Mouse (Mus musculus): ENCODE data around the gene Klk15.
A peak's percentile ranks its signal among the peaks of the same experiment; 100 is the strongest.
"Not testable (repeated sequence)": the region's sequence is repeated elsewhere in the genome, so short reads cannot be mapped to it uniquely, and the experiment has no call there.

Klk15 gene

DNA sequence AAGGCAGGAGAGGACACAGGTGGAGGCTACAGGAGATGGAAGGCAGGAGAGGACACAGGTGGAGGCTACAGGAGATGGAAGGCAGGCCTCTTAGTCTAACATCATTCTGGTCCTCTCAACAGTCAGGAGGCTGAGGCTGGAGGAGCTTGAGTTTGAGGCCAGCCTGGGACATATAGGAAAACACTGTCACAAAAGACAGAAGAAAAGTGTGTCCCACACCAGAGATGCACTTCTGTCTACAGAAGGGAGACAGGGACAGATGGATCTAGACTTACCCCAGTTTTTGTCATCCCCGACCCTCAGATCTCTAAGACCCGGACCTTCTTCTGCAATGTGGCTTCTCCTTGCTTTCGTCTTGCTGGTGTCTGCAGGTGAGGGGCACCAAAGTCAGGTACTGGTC is at the start of gene Klk15:
Gene Klk15 (plus strand): TSS at position 301 of the 400 bp plus-strand sequence.
- DNase-seq (ENCODE audit: inconsistent ontology term) = no peak

DNA sequence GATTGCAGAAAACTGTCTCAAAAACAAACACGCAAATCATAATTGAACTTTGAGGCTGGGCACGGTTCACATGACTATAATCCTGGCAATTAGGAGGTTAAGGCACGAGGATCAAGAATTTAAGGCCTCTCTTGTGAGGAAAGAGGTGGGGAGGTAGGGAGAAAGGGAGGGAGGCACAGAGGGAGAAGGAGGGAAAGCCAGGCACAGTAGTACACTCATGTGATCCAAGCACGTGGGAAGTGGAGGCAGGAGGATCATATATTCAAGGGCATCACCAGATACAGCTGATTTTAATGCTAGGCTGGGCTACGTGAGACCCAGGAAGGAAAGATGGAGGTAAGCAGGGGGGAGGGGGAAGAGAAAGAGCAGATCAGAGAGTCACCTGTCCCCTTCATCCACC is 42.2 kb upstream of the Klk15 start:
- DNase-seq (ENCODE audit: inconsistent ontology term) = no peak

DNA sequence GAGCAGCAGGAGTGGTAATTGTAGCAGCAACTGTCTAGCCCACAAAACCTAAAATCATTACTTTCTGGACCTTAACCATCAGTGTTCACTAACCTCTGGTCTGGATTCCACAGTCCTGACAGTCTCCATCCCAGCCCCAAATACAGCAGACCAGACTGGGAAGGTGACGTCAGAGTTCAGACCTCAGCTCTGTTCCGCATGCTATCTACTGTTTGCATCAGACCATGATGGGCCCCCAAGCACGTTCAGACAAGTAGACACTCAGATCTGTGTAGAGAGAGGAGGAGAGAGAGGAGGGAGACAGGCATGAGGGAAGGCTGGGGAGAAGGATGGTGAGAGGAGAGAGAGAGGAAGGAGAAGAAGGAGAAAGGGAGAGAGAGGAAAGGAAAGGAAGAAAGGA is 41.8 kb upstream of the Klk15 start:
- DNase-seq (ENCODE audit: inconsistent ontology term) = no peak

DNA sequence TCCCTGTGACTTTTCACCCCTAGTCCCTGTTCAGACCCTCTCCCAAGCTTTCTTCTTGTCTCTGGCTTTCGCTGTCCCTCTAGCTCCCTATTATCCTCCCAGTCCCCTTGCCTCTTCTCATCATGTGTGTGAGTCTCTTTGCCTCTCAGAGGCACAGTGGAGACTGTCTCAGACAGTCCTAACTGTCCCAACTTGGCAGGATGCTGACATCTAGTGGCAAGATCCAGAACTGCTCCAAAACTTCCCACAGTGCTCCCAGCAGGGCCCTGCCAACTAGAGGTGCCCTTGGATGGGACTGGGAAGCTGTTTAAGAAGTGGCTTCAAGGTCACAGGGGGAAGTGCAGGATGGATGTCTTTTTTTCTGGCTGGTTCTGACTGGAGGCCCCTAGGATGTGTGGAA is 38.7 kb upstream of the Klk15 start:
- DNase-seq (ENCODE audit: inconsistent ontology term) = peak; percentile 73

DNA sequence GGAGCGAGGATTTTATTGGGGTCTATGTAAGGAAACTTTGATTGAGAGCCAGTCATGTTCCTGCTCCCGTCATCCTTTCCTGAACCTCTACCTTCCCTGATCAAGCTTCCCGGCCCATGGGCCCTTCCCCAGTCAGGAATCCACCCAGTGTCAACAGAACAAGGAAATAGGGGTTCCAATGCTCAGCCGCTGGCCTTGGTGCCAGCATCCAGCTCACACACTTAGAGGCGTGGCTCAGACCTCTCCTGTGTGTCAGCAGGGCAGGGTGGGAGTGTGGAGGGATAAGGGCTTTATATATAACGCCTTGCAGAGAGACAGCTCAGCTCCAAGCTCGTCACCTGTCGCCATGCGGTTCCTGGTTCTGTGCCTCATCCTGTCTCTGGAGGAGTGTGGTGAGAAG is 18.7 kb upstream of the Klk15 start:
- no peak for DNase-seq (ENCODE audit: inconsistent ontology term)

DNA sequence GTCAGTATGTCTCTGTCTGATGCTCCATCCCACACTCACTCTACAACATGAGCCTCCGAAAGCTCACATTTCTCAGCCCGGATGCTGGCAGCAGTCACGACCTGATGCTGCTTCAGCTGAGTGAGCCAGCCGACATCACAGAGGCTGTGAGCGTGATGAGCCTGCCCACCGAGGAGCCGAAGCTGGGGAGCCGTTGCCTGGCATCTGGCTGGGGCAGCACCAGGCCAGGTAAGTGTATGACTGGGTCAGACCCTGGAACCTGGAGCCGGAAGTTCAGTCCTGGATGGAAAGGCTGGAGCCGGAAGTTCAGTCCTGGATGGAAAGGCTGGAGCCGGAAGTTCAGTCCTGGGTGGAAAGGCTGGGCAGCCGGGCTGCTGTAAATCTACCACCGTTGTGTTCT is 15.1 kb upstream of the Klk15 start:
- DNase-seq (ENCODE audit: inconsistent ontology term) = no peak

DNA sequence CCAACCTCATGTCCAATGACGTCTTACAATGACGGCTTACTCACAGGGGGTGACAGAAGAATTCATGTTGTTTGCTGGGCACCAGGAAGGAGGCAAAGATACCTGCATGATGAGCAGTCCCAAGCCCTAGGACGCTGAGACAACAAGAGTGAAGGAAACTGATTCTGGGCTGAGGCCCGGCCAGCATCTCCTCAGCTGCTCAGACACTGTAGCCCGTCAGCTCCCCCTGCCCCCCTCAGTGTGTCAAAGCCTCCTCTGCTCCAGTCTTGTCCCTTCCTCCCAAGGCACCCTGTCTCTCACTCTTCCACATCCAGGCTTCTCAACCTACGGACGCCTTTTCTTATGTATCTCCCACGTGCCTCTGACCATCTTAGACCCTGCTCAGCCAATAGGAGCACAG is 14.7 kb upstream of the Klk15 start:
- no peak for DNase-seq (ENCODE audit: inconsistent ontology term)

DNA sequence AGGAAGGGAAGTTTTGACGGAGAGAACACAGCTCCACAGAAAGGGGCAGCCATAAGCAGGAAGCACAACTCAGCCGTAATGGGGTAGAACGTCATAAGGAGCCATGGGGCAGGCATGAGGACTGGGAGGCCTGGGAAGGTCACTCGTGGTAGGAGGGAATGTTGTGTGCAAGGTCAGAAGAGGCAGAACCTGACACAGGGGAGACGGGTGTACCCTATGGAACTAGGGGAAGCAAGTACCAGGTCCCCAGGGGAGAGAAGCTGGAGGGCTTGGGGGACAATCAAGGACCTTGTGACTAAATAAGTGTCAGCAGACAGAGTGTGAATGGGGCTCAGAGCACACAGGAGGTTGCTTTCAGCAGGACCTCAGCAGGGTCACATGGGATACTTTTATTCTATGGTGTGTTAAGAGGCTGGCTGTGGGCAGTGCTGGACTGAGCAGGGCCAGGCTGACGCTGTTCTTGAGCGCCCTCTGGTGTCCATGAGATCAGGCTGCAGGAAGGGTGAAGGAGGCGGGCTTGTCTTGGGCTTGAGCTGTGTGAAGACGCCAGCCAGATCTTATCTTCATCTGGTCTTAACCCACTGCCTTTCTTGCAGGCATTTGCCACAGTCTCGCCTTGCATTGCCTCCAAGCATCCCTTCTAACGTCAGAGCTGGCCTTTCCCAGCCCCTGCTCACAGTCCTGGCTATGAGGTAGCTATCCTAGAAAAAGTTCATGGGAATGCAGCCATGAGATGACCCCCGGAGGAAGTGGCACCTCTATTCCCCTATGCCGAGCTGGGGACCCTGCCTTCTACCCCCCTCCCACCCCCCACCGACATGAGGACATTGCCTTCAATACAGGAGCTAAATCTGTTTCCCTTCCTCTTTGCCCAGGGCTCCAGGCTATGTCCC is 13.7 kb upstream of the Klk15 start:
- DNase-seq (ENCODE audit: inconsistent ontology term) = peak; percentile 34

DNA sequence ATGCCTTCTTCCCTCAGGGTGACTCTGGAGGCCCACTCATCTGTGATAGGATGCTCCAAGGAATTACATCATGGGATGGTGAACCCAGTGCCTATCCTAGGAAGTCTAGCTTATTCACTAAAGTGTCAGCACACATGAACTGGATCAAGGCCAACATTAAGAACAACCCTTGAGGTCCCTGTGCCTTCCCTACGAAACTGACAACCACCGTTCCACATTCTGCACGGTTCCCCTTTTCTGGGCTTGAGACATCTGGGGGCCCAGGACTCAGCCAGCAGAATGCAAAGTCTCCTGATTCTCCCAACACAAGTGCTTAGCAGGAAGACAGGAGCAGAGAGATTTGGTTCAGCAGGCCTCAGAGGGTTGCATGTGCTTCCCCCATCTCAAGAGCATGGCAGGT is 13.0 kb upstream of the Klk15 start:
- DNase-seq (ENCODE audit: inconsistent ontology term) = no peak

DNA sequence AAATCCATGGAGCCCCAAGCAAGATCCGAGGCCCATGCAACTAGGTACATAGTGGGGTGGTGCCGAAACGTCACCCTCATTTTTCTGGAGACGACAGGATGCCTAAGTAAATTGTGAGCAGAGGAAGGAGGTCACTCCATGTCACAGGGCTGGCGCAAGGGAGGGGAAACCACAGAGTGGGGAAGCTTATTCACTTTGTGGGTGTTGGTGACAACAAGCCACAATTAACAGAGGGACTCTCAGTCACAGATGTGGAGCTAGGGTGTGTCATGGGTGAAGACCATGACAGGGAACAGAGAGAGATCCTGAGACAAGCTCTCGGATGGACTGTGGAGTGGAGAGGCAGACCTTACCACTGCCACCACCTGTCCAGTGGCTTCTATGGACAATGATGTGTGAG is 12.5 kb upstream of the Klk15 start:
- no peak for DNase-seq (ENCODE audit: inconsistent ontology term)

DNA sequence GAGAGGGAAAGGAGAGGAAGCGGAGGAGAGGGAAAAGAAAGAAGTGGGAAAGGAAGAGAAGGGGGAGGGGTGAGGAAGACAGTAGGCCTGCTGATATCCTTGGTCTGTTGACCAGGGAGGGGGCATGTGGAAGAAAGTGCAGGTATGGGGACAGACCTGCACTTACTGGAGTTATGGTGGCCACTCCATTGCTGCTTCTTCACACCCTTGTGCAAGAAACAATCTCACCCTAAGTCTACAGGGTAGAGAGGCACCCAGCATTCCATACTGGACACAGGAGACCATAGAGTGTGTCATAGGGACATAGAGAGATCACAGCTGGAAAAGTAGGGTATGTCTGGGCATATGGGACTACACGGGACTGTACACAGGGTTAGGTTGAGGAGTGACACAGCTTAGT is 11.6 kb upstream of the Klk15 start:
- no peak for DNase-seq (ENCODE audit: inconsistent ontology term)

DNA sequence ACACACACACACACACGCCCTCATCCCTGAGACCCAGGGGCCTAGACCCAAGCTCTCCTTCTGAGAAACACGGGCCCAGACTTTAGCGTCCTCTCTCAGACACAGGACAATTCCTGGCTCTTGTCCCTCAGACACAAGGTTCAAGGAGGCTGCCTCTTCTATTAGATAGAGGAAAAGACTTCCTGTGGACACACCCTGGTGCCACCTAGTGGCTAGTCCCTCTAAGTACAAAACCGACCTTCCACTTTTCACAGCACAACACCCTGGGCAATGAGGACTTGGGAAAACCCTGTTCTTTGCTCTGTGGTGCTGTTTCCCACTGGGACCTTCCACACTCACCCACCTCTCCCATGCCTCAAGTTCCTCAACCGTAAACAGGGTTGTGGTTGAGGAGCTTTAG is 7.6 kb upstream of the Klk15 start:
- DNase-seq (ENCODE audit: inconsistent ontology term) = no peak

DNA sequence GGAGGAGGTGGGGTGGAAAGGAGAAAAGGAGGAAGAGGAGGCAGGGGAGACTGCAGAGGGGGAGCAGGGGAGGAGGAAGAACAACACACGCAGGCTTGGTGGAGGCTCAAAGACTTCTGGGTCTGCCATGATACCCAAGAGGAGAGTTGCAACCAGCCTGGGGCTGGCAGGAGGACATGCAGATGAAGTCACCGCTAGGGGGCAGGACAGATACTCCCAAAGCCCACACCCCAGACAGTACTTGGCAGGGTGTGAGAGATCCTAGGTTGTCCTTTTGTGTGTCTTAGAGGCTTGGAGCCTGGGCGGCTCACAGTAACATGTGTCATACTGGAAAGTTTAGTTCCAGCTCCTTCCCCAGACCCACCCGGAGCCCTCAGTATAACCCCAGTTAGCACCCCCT is 5.0 kb upstream of the Klk15 start:
- no peak for DNase-seq (ENCODE audit: inconsistent ontology term)

DNA sequence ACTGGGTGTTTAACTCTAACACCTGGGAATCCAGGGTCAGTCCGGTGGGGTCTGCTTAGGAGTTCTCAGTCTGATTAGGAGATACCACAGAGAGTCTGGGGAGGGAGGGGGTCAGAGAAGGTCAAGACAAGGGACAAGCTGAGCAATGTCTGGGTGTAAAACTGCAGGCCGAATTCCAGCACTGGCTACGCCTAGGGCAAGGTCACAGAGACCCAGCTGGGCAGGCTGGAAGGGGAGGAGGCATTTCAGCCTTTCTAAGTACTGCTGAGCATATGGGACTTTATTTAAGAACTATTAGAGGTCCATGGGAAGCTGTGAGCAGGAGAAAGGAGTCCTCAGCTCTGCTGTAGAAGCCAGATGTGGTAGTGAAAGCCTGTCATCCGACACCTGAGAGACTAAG is 1.2 kb upstream of the Klk15 start:
- DNase-seq (ENCODE audit: inconsistent ontology term) = no peak

DNA sequence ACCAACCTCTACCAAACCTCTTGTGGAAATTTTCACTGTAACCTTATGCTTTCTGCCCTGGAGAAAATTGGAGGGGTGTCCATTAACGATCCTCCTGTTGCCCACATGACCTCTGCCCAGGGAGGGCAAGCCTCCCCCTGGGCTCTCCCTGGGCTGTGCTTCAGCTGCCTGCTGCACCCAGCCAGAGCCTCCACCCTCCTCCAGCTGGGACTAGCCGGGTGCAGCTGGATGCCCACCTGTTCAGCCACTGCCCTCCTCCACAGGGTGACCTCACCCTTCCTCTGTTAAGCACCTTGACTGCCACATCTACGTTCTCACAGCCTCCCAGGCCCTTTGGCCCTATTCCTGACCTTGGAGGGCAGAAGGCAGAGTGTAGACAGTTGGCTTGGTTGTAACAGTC is 1.2 kb downstream of the Klk15 start:
- no peak for DNase-seq (ENCODE audit: inconsistent ontology term)

DNA sequence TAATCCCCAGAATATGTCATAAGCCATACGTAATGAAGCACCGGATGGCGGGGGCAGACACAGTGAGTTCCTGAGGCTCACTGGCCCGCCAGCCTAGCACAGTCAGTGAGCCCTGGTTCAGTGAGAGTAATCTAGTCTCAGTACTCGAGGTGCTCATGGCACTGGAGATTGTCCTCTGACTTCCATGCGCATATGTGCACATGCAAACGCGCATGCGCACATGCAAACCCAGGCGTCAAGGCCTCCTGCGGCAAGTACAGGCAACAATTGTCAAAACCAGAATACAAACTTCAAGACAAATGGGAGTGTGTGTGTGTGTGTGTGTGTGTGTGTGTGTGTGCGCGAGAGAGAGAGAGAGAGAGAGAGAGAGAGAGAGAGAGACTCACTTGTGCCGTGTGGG is 3.0 kb downstream of the Klk15 start:
- DNase-seq (ENCODE audit: inconsistent ontology term) = no peak

DNA sequence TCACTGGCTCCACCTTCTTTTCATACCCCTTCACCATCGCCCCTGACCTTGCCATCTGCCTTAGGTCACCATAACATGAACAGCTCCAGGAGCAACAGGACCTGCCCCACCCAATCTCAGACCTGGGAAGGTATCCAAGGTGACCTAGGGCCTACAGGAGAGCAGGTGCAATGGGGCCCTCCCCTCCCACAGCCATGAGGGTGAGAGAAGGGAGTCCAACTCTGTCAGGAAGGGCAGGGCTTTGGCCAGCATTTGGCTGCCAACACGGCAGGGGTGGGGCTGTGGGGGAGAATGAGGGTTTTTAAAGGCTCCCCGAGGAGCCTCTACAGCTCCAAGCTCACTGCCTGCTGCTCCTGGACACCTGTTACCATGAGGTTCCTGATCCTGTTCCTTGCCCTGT is 8.8 kb downstream of the Klk15 start:
- not testable (repeated sequence) for DNase-seq (ENCODE audit: inconsistent ontology term)

DNA sequence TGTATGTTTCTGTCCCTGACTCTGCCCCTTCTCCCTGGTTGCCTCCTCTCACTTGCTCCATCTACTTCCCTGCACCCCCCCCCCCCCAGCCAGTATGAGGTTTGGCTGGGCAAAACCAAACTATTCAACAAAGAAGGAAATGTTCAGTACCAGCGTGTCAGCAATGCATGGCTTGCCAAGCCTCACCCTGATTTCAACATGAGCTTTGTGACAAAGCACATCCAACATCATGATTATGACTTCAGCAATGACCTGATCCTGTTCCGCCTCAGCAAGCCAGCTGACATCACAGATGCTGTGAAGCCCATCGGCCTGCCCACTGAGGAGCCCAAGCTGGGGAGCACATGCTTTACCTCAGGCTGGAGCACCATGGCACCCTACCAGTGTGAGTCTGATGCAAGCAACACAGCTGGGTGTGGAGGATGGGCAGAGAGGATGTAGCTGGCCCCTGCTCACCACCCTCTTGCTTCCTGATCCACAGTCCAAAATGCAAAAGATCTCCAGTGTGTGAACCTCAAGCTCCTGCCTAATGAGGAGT is 11.3 kb downstream of the Klk15 start:
- no peak for DNase-seq (ENCODE audit: inconsistent ontology term)

DNA sequence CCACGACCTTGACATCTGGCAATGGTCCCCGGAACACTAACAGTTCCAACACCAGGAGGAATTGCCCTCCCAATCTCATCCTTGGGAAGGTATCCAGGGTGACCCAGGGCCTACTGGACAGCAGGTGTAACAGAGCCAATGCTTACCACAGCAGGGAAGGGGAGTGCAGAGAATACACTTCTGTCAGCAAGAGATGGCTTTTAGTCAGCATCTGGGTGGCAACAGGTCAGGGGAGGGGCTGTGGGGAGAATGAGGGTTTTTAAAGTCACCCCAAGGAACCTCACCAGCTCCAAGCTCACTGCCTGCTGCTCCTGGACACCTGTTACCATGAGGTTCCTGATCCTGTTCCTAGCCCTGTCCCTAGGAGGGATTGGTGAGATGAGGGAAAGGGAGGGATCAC is 16.8 kb downstream of the Klk15 start, which contains the start of gene Klk1b8:
Gene Klk1b8 (plus strand): TSS at position 301 of the 400 bp plus-strand sequence.
- DNase-seq (ENCODE audit: inconsistent ontology term) = no peak

DNA sequence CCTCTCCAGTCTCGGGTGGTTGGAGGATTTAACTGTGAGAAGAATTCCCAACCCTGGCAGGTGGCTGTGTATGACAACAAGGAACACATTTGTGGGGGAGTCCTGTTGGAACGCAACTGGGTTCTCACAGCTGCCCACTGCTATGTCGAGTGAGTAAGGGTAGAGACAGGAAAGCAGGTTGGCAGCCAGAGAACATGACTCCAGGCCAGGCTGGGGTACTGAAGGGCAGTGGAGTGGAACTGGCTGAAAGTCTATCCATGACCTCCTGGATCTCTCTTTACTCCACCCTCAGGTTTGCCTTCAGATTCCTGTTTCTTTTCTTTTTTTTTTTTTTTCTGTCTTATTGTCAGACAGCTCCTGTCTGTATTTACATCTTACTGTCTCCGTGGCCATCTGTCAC is 19.2 kb downstream of the Klk15 start:
- DNase-seq (ENCODE audit: inconsistent ontology term) = no peak

DNA sequence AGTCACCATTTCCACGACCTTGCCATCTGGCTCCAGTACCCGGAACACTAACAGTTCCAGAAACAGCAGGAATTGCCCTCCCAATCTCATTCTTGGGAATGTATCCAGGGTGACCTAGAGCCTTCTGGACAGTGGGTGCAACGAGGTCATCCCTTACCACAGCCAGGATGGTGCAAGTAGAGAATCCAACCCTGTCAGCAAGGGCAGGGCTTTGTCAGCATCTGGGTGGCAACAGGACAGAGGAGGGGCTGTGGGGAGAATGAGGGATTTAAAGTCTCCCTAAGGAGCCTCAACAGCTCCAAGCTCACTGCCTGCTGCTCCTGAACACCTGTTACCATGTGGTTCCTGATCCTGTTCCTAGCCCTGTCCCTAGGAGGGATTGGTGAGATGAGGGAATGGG is 32.9 kb downstream of the Klk15 start, which contains the start of gene Klk1b1:
Gene Klk1b1 (plus strand): TSS at position 301 of the 400 bp plus-strand sequence.
- DNase-seq (ENCODE audit: inconsistent ontology term) = no peak

DNA sequence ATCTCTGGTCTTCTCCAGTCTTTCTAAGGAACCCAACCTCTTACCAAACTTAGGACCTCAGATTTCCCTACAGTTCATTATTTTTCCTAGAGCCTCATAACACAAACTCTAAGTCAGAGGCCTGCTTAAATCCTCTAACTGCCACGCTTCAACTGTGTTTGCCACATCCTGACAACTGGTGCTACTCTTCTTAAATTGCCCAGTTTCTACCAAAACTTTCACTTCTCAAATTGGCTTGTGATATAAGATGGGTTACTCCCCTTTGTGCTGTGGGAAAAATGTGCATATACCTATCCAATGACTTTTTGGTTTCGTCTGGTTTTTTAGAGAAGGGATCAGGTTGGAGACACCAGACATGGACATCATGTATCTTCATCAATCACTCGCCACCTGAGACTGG is 33.5 kb downstream of the Klk15 start:
- DNase-seq (ENCODE audit: inconsistent ontology term) = no peak

DNA sequence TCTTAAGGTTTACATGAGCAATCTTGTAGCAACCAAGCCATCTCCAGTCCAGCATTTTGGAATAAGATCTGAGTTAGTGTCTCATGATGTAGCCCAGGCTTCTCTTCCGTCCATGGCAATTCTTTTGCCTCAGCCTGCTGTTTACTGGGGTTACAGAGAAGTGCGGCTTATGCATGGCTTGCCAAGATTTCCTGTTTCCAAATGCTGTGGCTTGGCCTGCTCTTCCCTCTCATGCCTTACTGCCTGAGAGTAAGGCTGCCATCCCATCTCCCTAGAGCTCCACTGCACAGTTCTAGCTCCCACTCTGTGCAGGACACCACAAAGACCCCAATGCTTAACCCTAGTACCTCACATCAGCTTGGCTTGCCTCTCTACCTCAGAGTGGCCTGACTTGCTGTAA is 34.1 kb downstream of the Klk15 start:
- no peak for DNase-seq (ENCODE audit: inconsistent ontology term)
